Mouse (Mus musculus) cerebellum, adult 11-12 months (tissue): ENCODE measurements at regions not wholly inside any gene's neighbourhood (a gene's known extent, or its start where the extent isn't known, plus 50 kb on each side); places are given as distances from the start of the nearest gene placed in this dataset.
"Not testable (repeated sequence)": the region's sequence is repeated elsewhere in the genome, so short reads cannot be mapped to it uniquely, and the experiment has no call there.

ENCODE experiments used
- DNase-seq: peaks from one replicate; pipeline ENCODE4 v3.0.0; 2022

DNA sequence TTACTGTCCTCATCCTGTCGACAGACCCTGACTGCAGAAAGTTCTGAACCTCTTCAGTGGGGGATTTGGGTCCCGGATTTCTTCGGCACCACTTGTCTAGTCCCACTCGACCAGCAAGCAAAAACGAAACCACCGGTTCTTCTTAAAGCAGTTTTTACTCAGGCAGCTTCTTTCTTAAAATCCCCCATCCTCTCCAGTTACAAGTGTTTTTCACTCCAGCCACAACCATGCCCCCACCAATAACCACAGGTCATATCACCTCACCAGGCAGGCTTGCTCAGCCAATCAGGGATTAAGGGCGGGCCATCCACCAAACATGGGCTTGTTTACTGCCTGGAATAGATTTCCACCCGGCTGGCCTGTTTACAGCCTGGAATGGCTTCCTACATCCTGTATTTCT, 874.7 kb upstream of the Tmeff2 start:
- DNase-seq: not testable (repeated sequence)

DNA sequence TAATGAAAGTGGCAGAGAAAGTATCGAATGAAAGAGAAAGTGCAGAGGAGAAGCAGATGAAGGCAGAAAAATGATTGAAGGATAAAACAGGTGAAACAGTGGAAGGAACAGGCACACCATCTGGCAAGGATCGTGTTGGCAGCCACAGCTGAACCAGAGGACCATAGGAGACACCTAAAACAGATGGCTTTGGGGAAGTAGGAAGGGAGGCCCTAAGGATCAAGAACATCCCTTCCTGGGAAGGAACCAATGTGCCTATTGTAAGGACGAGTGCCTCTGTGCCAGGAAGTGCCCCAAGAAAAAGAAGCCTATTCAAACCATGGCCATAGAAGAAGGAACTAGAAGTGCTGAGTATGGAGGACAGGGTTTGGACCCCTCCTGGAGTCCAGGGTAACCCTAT, 865.2 kb upstream of the Tmeff2 start:
- peak; percentile 29 for DNase-seq

DNA sequence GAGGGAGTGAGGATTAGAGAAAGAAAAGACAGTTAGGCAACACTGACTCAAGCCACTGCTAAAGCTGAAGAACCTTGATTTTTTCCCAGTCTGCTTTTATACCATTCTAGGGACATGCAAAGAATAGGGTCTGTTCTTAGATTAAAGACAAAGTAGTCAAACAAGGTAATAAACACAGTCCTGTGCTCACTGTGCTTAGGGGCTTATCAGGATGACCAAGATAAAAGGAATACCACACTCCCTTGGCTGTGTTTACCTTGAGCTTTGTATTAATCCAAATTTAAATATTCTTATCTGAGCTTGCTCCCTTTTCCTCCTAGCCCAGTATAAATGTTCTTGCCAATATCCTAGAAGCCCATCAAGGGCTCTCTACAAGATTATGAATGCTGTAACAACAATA, 854.6 kb upstream of the Tmeff2 start:
- no peak for DNase-seq

DNA sequence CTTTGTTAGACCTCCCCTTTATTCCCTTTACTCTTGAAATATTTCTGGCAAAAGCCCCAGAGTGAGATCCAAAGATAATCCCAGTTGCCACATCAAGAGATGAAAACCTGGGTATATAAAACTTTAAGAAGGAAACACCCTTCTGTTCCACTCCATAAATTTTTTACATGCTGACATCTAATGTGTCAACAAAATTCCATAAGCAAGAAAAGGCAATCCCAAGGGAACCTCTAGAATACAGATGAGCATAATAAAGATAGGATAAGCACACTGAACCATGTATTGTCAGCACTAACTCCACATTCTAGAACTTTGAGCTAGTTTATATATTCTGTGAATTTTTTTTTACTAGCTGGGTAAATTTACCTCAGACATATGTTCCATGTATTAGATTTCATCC, 810.7 kb upstream of the Tmeff2 start:
- DNase-seq: no peak
